Mouse (Mus musculus) forebrain, embryonic 14.5 days (tissue): Measurements from ENCODE around the gene Olfr1024. TPM values are rescaled to one million over a fixed set of nuclear protein-coding genes. Genes with fewer than 3 reads are reported as not detected.

Source experiments
- ATAC-seq: fragments of 200-750 bp; cut with Nextera tagmentation; 2 replicates; pipeline ENCODE4 v1.8.0; 2017; ENCODE audit warnings: mild to moderate bottlenecking, moderate library complexity
- DNase-seq: peaks from one replicate; pipeline ENCODE4 v3.0.0-alpha.2; 2015; ENCODE audit warnings: low spot score
- H3K27ac ChIP-seq: fragments of 300-500 bp; sonication (generic); 2 replicates; pipeline ENCODE4 v1.5.1; 2014; ENCODE audit warnings: low read depth, mild to moderate bottlenecking, control low read depth, low read length, moderate library complexity
- H3K27me3 ChIP-seq: fragments of 300-500 bp; sonication (generic); replicated peaks from 2 replicates; pipeline ENCODE4 v1.6.1; 2014; ENCODE audit warnings: low read length, control low read depth, mixed read lengths; ENCODE audit not compliant: control insufficient read depth, insufficient read depth
- H3K36me3 ChIP-seq: fragments of 300-500 bp; sonication (generic); 2 replicates; pipeline ENCODE4 v1.6.1; 2014; ENCODE audit warnings: low read length, control low read depth; ENCODE audit not compliant: control insufficient read depth, insufficient read depth
- H3K4me1 ChIP-seq: fragments of 300-500 bp; sonication (generic); 2 replicates; pipeline ENCODE4 v1.6.1; 2014; ENCODE audit warnings: antibody characterized with exemption, low read length, control low read depth; ENCODE audit not compliant: control insufficient read depth, insufficient read depth
- H3K4me2 ChIP-seq: fragments of 300-500 bp; sonication (generic); 2 replicates; pipeline ENCODE4 v1.6.1; 2014; ENCODE audit warnings: mild to moderate bottlenecking, control low read depth, low read length
- H3K4me3 ChIP-seq: fragments of 300-500 bp; sonication (generic); 2 replicates; pipeline ENCODE4 v1.5.1; 2014; ENCODE audit warnings: low read depth, low read length, control low read depth
- H3K9ac ChIP-seq: fragments of 300-500 bp; sonication (generic); 2 replicates; pipeline ENCODE4 v1.6.1; 2014; ENCODE audit warnings: mild to moderate bottlenecking, low read length, control low read depth, moderate library complexity
- H3K9me3 ChIP-seq: fragments of 300-500 bp; sonication (generic); replicated peaks from 2 replicates; pipeline ENCODE4 v1.6.1; 2016; ENCODE audit warnings: low read length, control low read depth, mixed read lengths; ENCODE audit not compliant: control insufficient read depth
- WGBS: fragments of 180-500 bp; shearing (Covaris S2); extraction: QIAGEN DNeasy Blood & Tissue Kit; methylation state at CpG from one replicate; pipeline ENCODE4 v1.1.7; 2014; 5-methylcytosine and 5-hydroxymethylcytosine counted together
- polyA plus RNA-seq: library from polyadenylated mRNA; unstranded; fragments of >200 nt; fragmentation: Nextera tagmentation; extraction: Ambion mirVana; gene quantifications from 2 replicates; pipeline ENCODE4 v1.2.1, GENCODE M21; 2014

Gene Olfr1024
- not detected in 2 replicates for polyA plus RNA-seq

DNA sequence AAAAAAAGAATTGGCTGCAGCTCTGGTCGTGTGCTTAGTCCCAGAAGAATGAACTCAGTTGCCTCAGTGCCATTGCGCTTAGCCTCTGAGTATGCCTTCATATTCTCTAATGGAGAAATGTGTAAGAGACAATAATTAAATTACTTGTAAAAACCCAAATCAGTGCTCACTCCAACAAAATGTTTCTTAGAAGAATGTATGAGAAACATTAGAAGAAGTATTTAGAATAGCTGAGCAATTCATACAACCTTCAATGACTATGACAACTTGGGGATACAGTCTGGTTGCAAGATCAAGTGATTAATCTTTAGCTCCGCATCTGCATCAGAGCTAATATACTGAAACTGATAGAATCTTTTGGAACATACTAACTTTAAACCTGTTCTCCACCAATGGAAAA lies at the start of gene Olfr1024:
Olfr1024 (minus strand) TSS at position 101 of the 400 bp plus-strand sequence.
- H3K36me3 ChIP-seq = no peaks in the 10 kb centered on the region
- ATAC-seq = no peak
- no peak within 1 kb of the TSS for H3K9ac ChIP-seq
- H3K4me3 ChIP-seq = no peak within 1 kb of the TSS
- 84% methylated on average over 3 of the region's 3 CpGs for WGBS
- no peaks in the 10 kb centered on the region for H3K9me3 ChIP-seq
- H3K27ac ChIP-seq = no peak within 1 kb of the TSS
- no peaks in the 10 kb centered on the region for H3K27me3 ChIP-seq
- DNase-seq = no peak
- no peak within 1 kb of the TSS for H3K4me2 ChIP-seq
- H3K4me1 ChIP-seq = no peaks in the 10 kb centered on the region

DNA sequence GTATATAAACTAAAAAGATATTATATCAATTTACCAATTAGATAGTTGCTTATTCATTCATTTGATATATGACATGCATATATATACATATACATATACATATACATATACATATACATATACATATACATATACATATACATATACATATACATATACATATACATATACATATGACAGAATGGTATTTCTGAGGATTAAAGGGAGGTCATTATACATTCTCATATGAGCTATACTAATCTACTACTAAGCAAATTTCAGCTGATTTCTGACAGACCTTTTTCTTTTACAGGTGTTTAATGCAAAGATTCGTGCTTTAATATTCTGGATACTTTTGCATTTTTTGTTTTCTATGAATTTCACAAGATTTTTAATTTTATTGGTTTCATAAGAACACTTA lies 45.3 kb upstream of the Olfr1024 start, which contains the start of gene Olfr1028:
Olfr1028 (plus strand) TSS at position 301 of the 400 bp plus-strand sequence.
- no peaks in the 10 kb centered on the region for H3K4me1 ChIP-seq
- H3K9me3 ChIP-seq = no peaks in the 10 kb centered on the region
- H3K27ac ChIP-seq = no peak within 1 kb of the TSS
- no peaks in the 10 kb centered on the region for H3K27me3 ChIP-seq
- H3K9ac ChIP-seq = no peak within 1 kb of the TSS
- no peak within 1 kb of the TSS for H3K4me2 ChIP-seq
- DNase-seq (no peak), ATAC-seq (no peak)
- WGBS = 67% methylated on average over 1 of the region's 1 CpGs
- H3K36me3 ChIP-seq = no peaks in the 10 kb centered on the region
- H3K4me3 ChIP-seq = no peak within 1 kb of the TSS

DNA sequence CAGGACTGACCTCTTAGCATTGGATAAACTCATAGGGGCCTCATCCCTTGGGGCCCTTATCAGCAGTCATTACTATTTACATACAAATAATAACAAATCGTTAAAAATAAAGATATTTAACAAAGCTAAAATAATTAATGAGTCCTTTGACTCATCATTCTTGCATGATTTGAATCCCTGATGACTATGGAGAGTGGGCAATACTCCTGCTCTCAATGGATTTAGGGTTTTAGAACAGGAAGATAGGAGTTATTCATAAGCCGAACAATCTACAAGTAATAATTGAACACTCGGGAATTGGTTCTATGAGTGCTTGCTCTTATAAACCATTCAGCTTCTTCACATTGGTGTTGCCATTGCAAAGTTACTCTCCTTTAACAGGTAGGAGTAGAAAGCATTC lies 16.4 kb upstream of the Olfr1024 start, which contains the start of gene Olfr1026:
Olfr1026 (plus strand) TSS at position 301 of the 400 bp plus-strand sequence.
- ATAC-seq (no peak), DNase-seq (no peak)
- H3K27me3 ChIP-seq = no peaks in the 10 kb centered on the region
- WGBS = 94% methylated on average over 3 of the region's 3 CpGs
- H3K4me3 ChIP-seq = no peak within 1 kb of the TSS
- H3K36me3 ChIP-seq = no peaks in the 10 kb centered on the region
- H3K27ac ChIP-seq = no peak within 1 kb of the TSS
- no peaks in the 10 kb centered on the region for H3K9me3 ChIP-seq
- H3K4me1 ChIP-seq = no peaks in the 10 kb centered on the region
- no peak within 1 kb of the TSS for H3K4me2 ChIP-seq
- no peak within 1 kb of the TSS for H3K9ac ChIP-seq

DNA sequence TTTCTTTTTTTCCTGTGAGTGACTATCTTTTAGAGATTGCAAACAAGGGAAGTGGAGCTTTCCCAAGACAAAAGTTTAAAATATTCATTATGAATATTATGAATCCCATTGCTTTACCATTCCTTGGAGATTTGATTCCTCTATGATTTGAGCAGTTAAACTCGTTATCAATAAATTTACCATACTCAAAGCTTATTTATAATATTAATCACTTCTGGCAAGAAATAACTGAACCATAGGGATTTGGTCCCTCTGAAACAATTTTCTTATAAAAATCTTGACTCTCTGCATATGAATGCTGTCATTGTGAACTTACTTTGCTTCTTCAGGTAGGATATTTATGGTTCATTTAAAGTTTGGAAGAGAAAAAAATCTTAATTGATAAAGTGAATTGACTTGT lies 10.0 kb upstream of the Olfr1024 start, which contains the start of gene Olfr1025-ps1:
Olfr1025-ps1 (plus strand) TSS at position 301 of the 400 bp plus-strand sequence.
- WGBS = 48% methylated on average over 1 of the region's 1 CpGs
- H3K9ac ChIP-seq = no peak within 1 kb of the TSS
- H3K27ac ChIP-seq = no peak within 1 kb of the TSS
- H3K36me3 ChIP-seq = no peaks in the 10 kb centered on the region
- no peaks in the 10 kb centered on the region for H3K4me1 ChIP-seq
- H3K9me3 ChIP-seq = no peaks in the 10 kb centered on the region
- DNase-seq (no peak), ATAC-seq (no peak)
- H3K27me3 ChIP-seq = no peaks in the 10 kb centered on the region
- H3K4me2 ChIP-seq = no peak within 1 kb of the TSS
- H3K4me3 ChIP-seq = no peak within 1 kb of the TSS

DNA sequence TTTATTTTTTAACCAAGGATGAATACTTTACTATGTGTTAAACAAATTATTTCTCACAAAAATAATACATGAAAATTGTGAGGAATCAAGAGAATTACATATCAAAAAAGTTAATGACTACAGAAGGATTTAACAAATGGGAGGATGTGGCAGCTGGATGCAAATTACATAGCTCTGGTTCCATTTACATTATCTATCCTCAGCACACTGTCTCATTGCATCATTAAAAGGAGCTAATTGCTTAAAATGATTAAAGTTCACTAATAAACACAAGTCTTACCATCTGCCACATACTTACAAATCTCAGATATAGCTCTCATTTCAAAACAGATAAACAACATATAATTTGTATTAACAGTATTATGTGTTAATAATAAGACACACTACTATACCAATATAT lies 8.3 kb upstream of the Olfr1024 start:
- Histone ChIP-seq H3K9ac (no peak overlapping the region), H3K4me3 (no peak overlapping the region), H3K36me3 (no peaks in the 10 kb centered on the region), H3K4me1 (no peaks in the 10 kb centered on the region), H3K9me3 (no peaks in the 10 kb centered on the region), H3K27ac (no peak overlapping the region), H3K27me3 (no peaks in the 10 kb centered on the region), H3K4me2 (no peak overlapping the region)
- peak; percentile 4 for DNase-seq
- ATAC-seq = peak; percentile 46

DNA sequence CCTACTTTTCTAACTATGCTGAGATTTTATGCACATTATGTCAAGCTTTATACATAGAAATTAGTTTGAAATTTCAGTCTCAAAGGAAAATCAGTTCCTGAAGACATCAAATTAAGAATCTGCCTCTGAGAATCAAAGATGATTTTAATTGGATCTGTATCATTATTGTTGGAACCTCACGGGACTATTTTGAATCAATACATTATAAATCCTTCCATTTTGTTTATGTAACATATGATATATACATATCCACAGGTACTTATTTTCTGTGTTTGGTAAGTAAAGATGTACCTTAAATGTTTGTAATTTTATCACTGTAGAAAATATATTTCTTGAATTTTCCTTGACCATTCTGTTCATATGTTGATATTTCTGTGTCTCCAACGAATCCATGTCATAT lies 19.5 kb downstream of the Olfr1024 start, which contains the start of gene Olfr1023:
Olfr1023 (plus strand) TSS at position 301 of the 400 bp plus-strand sequence.
- H3K27ac ChIP-seq = no peak within 1 kb of the TSS
- WGBS = 80% methylated on average over 2 of the region's 2 CpGs
- ATAC-seq = no peak

DNA sequence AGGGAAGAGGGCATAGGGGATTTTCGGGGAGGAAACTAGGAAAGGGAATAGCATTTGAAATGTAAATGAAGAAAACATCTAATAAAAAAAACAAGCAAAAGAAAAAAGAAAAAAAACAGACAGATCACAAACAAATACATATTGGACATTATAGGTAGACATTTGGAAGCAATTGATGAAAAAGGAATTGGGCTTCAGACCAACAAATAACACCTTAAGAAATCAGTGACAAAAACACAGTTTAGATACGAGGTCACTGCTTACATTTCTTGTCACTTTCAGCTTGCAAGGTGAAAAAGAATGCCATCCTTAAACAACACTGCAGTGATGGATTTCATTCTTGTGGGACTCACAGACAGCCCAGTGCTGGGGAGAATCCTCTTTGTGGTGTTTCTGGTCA lies 36.6 kb downstream of the Olfr1024 start, which contains the start of gene Olfr1022:
Olfr1022 (plus strand) TSS at position 301 of the 400 bp plus-strand sequence.
- H3K27ac ChIP-seq = no peak within 1 kb of the TSS
- H3K4me2 ChIP-seq = no peak within 1 kb of the TSS
- no peak within 1 kb of the TSS for H3K9ac ChIP-seq
- ATAC-seq (no peak), DNase-seq (no peak)
- no peaks in the 10 kb centered on the region for H3K9me3 ChIP-seq
- WGBS = 75% methylated on average over 2 of the region's 2 CpGs
- no peak within 1 kb of the TSS for H3K4me3 ChIP-seq
- no peaks in the 10 kb centered on the region for H3K4me1 ChIP-seq
- H3K27me3 ChIP-seq = no peaks in the 10 kb centered on the region
- no peaks in the 10 kb centered on the region for H3K36me3 ChIP-seq

More for the DNA sequence above, 19.5 kb downstream of the Olfr1024 start, which contains the start of gene Olfr1023:
- Histone ChIP-seq H3K27me3 (no peaks in the 10 kb centered on the region), H3K4me3 (no peak within 1 kb of the TSS), H3K36me3 (no peaks in the 10 kb centered on the region), H3K4me2 (no peak within 1 kb of the TSS), H3K4me1 (no peaks in the 10 kb centered on the region), H3K9ac (no peak within 1 kb of the TSS), H3K9me3 (no peaks in the 10 kb centered on the region)
- DNase-seq = no peak

Other genes with a start within 250 kb of the Olfr1024 start
- gene Olfr154, start 240.6 kb downstream of the Olfr1024 start, polyA plus RNA-seq = not detected in 2 replicates
- not detected in 2 replicates for gene Olfr1006, start 226.3 kb downstream of the Olfr1024 start, polyA plus RNA-seq
- not detected in 2 replicates for gene Olfr1008, start 215.6 kb downstream of the Olfr1024 start, polyA plus RNA-seq
- gene Olfr1009, start 189.6 kb downstream of the Olfr1024 start, polyA plus RNA-seq = not detected in 2 replicates
- gene Olfr1012, start 142.3 kb downstream of the Olfr1024 start, polyA plus RNA-seq = not detected in 2 replicates
- not detected in 2 replicates for gene Olfr1013, start 138.0 kb downstream of the Olfr1024 start, polyA plus RNA-seq
- not detected in 2 replicates for gene Olfr1014, start 132.3 kb downstream of the Olfr1024 start, polyA plus RNA-seq
- gene Olfr1015, start 123.0 kb downstream of the Olfr1024 start, polyA plus RNA-seq = not detected in 2 replicates
- gene Olfr1016, start 102.5 kb downstream of the Olfr1024 start, polyA plus RNA-seq = not detected in 2 replicates
- not detected in 2 replicates for gene Olfr1018, start 86.6 kb downstream of the Olfr1024 start, polyA plus RNA-seq
- not detected in 2 replicates for gene Olfr1019, start 59.6 kb downstream of the Olfr1024 start, polyA plus RNA-seq
- gene Olfr1020, start 58.0 kb downstream of the Olfr1024 start, polyA plus RNA-seq = not detected in 2 replicates
- not detected in 2 replicates for gene Olfr1022, start 36.5 kb downstream of the Olfr1024 start, polyA plus RNA-seq
- gene Olfr1023, start 19.4 kb downstream of the Olfr1024 start, polyA plus RNA-seq = not detected in 2 replicates
- gene Olfr1025-ps1, start 10.1 kb upstream of the Olfr1024 start, polyA plus RNA-seq = not detected in 2 replicates
- gene Olfr1026, start 16.5 kb upstream of the Olfr1024 start, polyA plus RNA-seq = not detected in 2 replicates
- not detected in 2 replicates for gene Olfr1028, start 45.4 kb upstream of the Olfr1024 start, polyA plus RNA-seq
- not detected in 2 replicates for gene Olfr1029, start 68.8 kb upstream of the Olfr1024 start, polyA plus RNA-seq
- gene Olfr1030, start 74.2 kb upstream of the Olfr1024 start, polyA plus RNA-seq = not detected in 2 replicates
- gene Olfr1031, start 85.3 kb upstream of the Olfr1024 start, polyA plus RNA-seq = not detected in 2 replicates
- gene Olfr1032, start 100.5 kb upstream of the Olfr1024 start, polyA plus RNA-seq = not detected in 2 replicates
- gene Olfr1033, start 115.6 kb upstream of the Olfr1024 start, polyA plus RNA-seq = not detected in 2 replicates
- not detected in 2 replicates for gene Olfr1034, start 140.8 kb upstream of the Olfr1024 start, polyA plus RNA-seq
- not detected in 2 replicates for gene Olfr1036, start 168.9 kb upstream of the Olfr1024 start, polyA plus RNA-seq
- gene Olfr1037, start 182.3 kb upstream of the Olfr1024 start, polyA plus RNA-seq = not detected in 2 replicates
- not detected in 2 replicates for gene Olfr1039, start 230.9 kb upstream of the Olfr1024 start, polyA plus RNA-seq
- gene Olfr1040, start 241.7 kb upstream of the Olfr1024 start, polyA plus RNA-seq = not detected in 2 replicates